24 mouse cellular contexts compared by ENCODE assay signal in the genomic region with DNA sequence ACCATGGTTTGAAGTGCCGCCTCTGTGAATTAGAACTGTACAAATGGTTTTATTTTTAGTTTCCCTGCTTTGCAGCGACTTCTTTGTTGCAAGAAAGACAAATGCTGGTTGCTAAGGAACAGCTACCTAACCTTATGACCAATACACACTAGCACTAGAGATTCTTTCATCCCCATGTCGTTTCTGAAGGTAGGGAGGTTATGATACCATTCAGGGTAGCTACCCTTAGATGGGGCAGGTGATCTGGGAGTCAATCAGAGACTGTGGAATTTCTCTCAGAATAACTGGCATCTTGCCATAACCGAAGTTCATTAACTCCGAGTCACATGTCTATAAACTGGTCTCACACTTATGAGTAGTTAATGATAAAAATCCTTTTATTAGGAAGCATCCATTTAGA. TPM values are rescaled to one million over a fixed set of nuclear protein-coding genes. Genes with fewer than 3 reads are reported as not detected.
A peak's percentile ranks its signal among the peaks of the same experiment; 100 is the strongest.
DNase-seq lines count a peak whose midpoint lies in the region; ATAC-seq and TF ChIP-seq lines count a peak whose summit lies in the region.
"Had no signal": no experiment of that assay in that cellular context is flagged by ENCODE, and none has a peak within 500 bp of the region (broad histone marks: within the 10 kb centered on the region; RNA-seq: fewer than 3 reads in every experiment).

No protein-coding gene starts in this region.

- peak; percentile 25 for DNase-seq in CD4-positive helper T cell, adult 2 months (ENCODE audit: low read depth, low spot score)
- DNase-seq in induced T-regulatory cell, adult 2 months (ENCODE audit: low read depth), result peak; percentile 47
- DNase-seq in c-Kit-positive CD71-positive TER-119-positive erythroid progenitor cells, embryonic 14.5 days (ENCODE audit: low spot score), result no peak
- no peak for DNase-seq in stomach, postnatal 0 days (ENCODE audit: low spot score)
- DNase-seq: cerebellum, adult 11 months; cerebellum, postnatal 14 days; embryo, embryonic 11 days; gastrocnemius, adult 2 months; heart, postnatal 10 days; kidney, postnatal 4 days; liver, embryonic 13.5 days; lung, postnatal 4 days; right cerebral cortex, adult 18-20 months had no signal

- WGBS in forebrain, embryonic 16.5 days, result 36% methylated on average over 5 of the region's 5 CpGs
- 46% methylated on average over 5 of the region's 5 CpGs for WGBS in forebrain, embryonic 13.5 days
- 49% methylated on average over 5 of the region's 5 CpGs for WGBS in intestine, postnatal 0 days
- 66% methylated on average over 5 of the region's 5 CpGs for WGBS in intestine, embryonic 15.5 days
- WGBS in stomach, postnatal 0 days, result 52% methylated on average over 5 of the region's 5 CpGs

- no peak overlapping the region for H3K27ac ChIP-seq in forebrain, embryonic 16.5 days (ENCODE audit: low read length)
- H3K27ac ChIP-seq in forebrain, embryonic 13.5 days, result no peak overlapping the region
- H3K27ac ChIP-seq in intestine, postnatal 0 days (ENCODE audit: low read depth, low read length), result no peak overlapping the region
- no peak overlapping the region for H3K27ac ChIP-seq in intestine, embryonic 15.5 days
- H3K27ac ChIP-seq in stomach, postnatal 0 days (replicated peaks), result no peak overlapping the region
- H3K27ac ChIP-seq: embryonic facial prominence, embryonic 15.5 days; forebrain, embryonic 12.5 days; gastrocnemius, adult 2 months; limb, embryonic 12.5 days; liver, embryonic 13.5 days; lung, embryonic 15.5 days; midbrain, embryonic 10.5 days; neural tube, embryonic 13.5 days; stomach, embryonic 15.5 days had no signal

- TF ChIP-seq EP300 in stomach, postnatal 0 days (optimal IDR thresholded peaks at IDR 0.05), result no peak

- no peaks in the 10 kb centered on the region for H3K4me1 ChIP-seq in forebrain, embryonic 16.5 days (replicated peaks; ENCODE audit: control insufficient read depth, insufficient read depth, low read length)
- H3K4me1 ChIP-seq in forebrain, embryonic 13.5 days, result peaks cover 6% of the 10 kb centered on the region; the same call in 1 of the 2 replicates
- no peaks in the 10 kb centered on the region for H3K4me1 ChIP-seq in intestine, postnatal 0 days (replicated peaks; ENCODE audit: control insufficient read depth, insufficient read depth, low read length)
- H3K4me1 ChIP-seq in intestine, embryonic 15.5 days (replicated peaks), result no peaks in the 10 kb centered on the region
- no peaks in the 10 kb centered on the region for H3K4me1 ChIP-seq in stomach, postnatal 0 days (replicated peaks; ENCODE audit: control insufficient read depth, insufficient read depth)
- H3K4me1 ChIP-seq: embryonic facial prominence, embryonic 15.5 days; liver, embryonic 13.5 days; lung, embryonic 15.5 days; midbrain, embryonic 10.5 days; neural tube, embryonic 13.5 days; stomach, embryonic 15.5 days had no signal

- no peak overlapping the region for H3K4me3 ChIP-seq in forebrain, embryonic 16.5 days (replicated peaks; ENCODE audit: low read length)
- H3K4me3 ChIP-seq in forebrain, embryonic 13.5 days, result no peak overlapping the region
- 0 out of 2 replicates have a peak overlapping the region, but pooled peaks have one; percentile 55 for H3K4me3 ChIP-seq in intestine, postnatal 0 days (ENCODE audit: low read depth, low read length)
- no peak overlapping the region for H3K4me3 ChIP-seq in intestine, embryonic 15.5 days (replicated peaks)
- H3K4me3 ChIP-seq in stomach, postnatal 0 days (ENCODE audit: low read depth, low read length), result no peak overlapping the region
- H3K4me3 ChIP-seq: embryonic facial prominence, embryonic 15.5 days; forebrain, embryonic 12.5 days; gastrocnemius, adult 2 months; limb, embryonic 12.5 days; liver, embryonic 13.5 days; lung, embryonic 15.5 days; midbrain, embryonic 10.5 days; neural tube, embryonic 13.5 days; stomach, embryonic 15.5 days had no signal

- no peaks in the 10 kb centered on the region for H3K9me3 ChIP-seq in forebrain, embryonic 16.5 days (ENCODE audit: control insufficient read depth, low read length)
- H3K9me3 ChIP-seq in forebrain, embryonic 13.5 days (replicated peaks), result no peaks in the 10 kb centered on the region
- no peaks in the 10 kb centered on the region for H3K9me3 ChIP-seq in intestine, postnatal 0 days (ENCODE audit: control insufficient read depth)
- H3K9me3 ChIP-seq in intestine, embryonic 15.5 days, result no peaks in the 10 kb centered on the region
- no peaks in the 10 kb centered on the region for H3K9me3 ChIP-seq in stomach, postnatal 0 days (ENCODE audit: control insufficient read depth, low read length)
- H3K9me3 ChIP-seq: embryonic facial prominence, embryonic 15.5 days; limb, embryonic 12.5 days; liver, embryonic 13.5 days; lung, embryonic 15.5 days; midbrain, embryonic 10.5 days; neural tube, embryonic 13.5 days; stomach, embryonic 15.5 days had no signal

- H3K4me2 ChIP-seq in forebrain, embryonic 16.5 days (ENCODE audit: low read length), result no peak overlapping the region
- H3K4me2 ChIP-seq in forebrain, embryonic 13.5 days, result no peak overlapping the region
- peak overlapping the region; percentile 66 for H3K4me2 ChIP-seq in intestine, postnatal 0 days (replicated peaks; ENCODE audit: low read depth)
- no peak overlapping the region for H3K4me2 ChIP-seq in intestine, embryonic 15.5 days (replicated peaks)
- H3K4me2 ChIP-seq in stomach, postnatal 0 days (replicated peaks; ENCODE audit: low read depth), result no peak overlapping the region
- H3K4me2 ChIP-seq: embryonic facial prominence, embryonic 15.5 days; forebrain, embryonic 12.5 days; limb, embryonic 12.5 days; liver, embryonic 13.5 days; lung, embryonic 15.5 days; neural tube, embryonic 13.5 days; stomach, embryonic 15.5 days had no signal

- no peaks in the 10 kb centered on the region for H3K36me3 ChIP-seq in forebrain, embryonic 16.5 days (ENCODE audit: control insufficient read depth, insufficient read depth)
- H3K36me3 ChIP-seq in forebrain, embryonic 13.5 days (ENCODE audit: poor library complexity, severe bottlenecking), result no peaks in the 10 kb centered on the region
- no peaks in the 10 kb centered on the region for H3K36me3 ChIP-seq in intestine, postnatal 0 days (ENCODE audit: control insufficient read depth, insufficient read depth)
- no peaks in the 10 kb centered on the region for H3K36me3 ChIP-seq in intestine, embryonic 15.5 days
- H3K36me3 ChIP-seq in stomach, postnatal 0 days (ENCODE audit: control insufficient read depth, insufficient read depth, low read length), result no peaks in the 10 kb centered on the region
- H3K36me3 ChIP-seq: embryonic facial prominence, embryonic 15.5 days; forebrain, embryonic 12.5 days; limb, embryonic 12.5 days; liver, embryonic 13.5 days; lung, embryonic 15.5 days; midbrain, embryonic 10.5 days; neural tube, embryonic 13.5 days; stomach, embryonic 15.5 days had no signal

- H3K27me3 ChIP-seq in forebrain, embryonic 16.5 days (replicated peaks; ENCODE audit: control insufficient read depth, insufficient read depth, low read length), result no peaks in the 10 kb centered on the region
- H3K27me3 ChIP-seq in forebrain, embryonic 13.5 days, result no peaks in the 10 kb centered on the region
- no peaks in the 10 kb centered on the region for H3K27me3 ChIP-seq in intestine, postnatal 0 days (replicated peaks; ENCODE audit: control insufficient read depth, insufficient read depth, low read length)
- H3K27me3 ChIP-seq in intestine, embryonic 15.5 days (replicated peaks), result no peaks in the 10 kb centered on the region
- no peaks in the 10 kb centered on the region for H3K27me3 ChIP-seq in stomach, postnatal 0 days (ENCODE audit: control insufficient read depth, insufficient read depth, low read length)
- H3K27me3 ChIP-seq: embryonic facial prominence, embryonic 15.5 days; forebrain, embryonic 12.5 days; limb, embryonic 12.5 days; liver, embryonic 13.5 days; lung, embryonic 15.5 days; neural tube, embryonic 13.5 days; stomach, embryonic 15.5 days had no signal

- peak; percentile 36; the same call in 1 of the 2 replicates for ATAC-seq in forebrain, embryonic 16.5 days
- ATAC-seq in forebrain, embryonic 13.5 days, result no peak
- no peak for ATAC-seq in intestine, postnatal 0 days
- ATAC-seq in intestine, embryonic 15.5 days, result no peak
- ATAC-seq in stomach, postnatal 0 days (ENCODE audit: low FRiP score, low TSS enrichment), result no peak

- H3K9ac ChIP-seq in forebrain, embryonic 16.5 days (replicated peaks; ENCODE audit: low read depth, low read length), result no peak overlapping the region
- H3K9ac ChIP-seq in forebrain, embryonic 13.5 days, result no peak overlapping the region
- no peak overlapping the region for H3K9ac ChIP-seq in intestine, postnatal 0 days (ENCODE audit: low read depth, low read length)
- H3K9ac ChIP-seq in intestine, embryonic 15.5 days, result no peak overlapping the region
- no peak overlapping the region for H3K9ac ChIP-seq in stomach, postnatal 0 days (ENCODE audit: low read length)
- H3K9ac ChIP-seq: embryonic facial prominence, embryonic 15.5 days; forebrain, embryonic 12.5 days; limb, embryonic 12.5 days; liver, embryonic 13.5 days; lung, embryonic 15.5 days; neural tube, embryonic 13.5 days; stomach, embryonic 15.5 days had no signal

- TF ChIP-seq CTCF in intestine, postnatal 0 days (IDR thresholded peaks at IDR 0.05; ENCODE audit: low read depth), result no peak
- no peak for TF ChIP-seq CTCF in stomach, postnatal 0 days (IDR thresholded peaks at IDR 0.05; ENCODE audit: low read depth)

RNA-seq across cellular contexts. Expression of a gene that starts 1.4 kb away (rescaled TPM):
- polyA plus RNA-seq in forebrain, embryonic 16.5 days (2015; fragmentation: Nextera tagmentation; extraction: Ambion mirVana), result 0.30 and 0.33 TPM in 2 replicates
- polyA plus RNA-seq in forebrain, embryonic 13.5 days (2015; fragmentation: Nextera tagmentation; extraction: Ambion mirVana), result 0.17 and 0.24 TPM in 2 replicates
- 21.2 and 26.5 TPM in 2 replicates for polyA plus RNA-seq in intestine, postnatal 0 days (2015; fragmentation: Nextera tagmentation; extraction: Ambion mirVana)
- polyA plus RNA-seq in intestine, embryonic 15.5 days (2015; fragmentation: Nextera tagmentation; extraction: Ambion mirVana), result 6.4 and 6.7 TPM in 2 replicates
- polyA plus RNA-seq in stomach, postnatal 0 days (2015; fragmentation: Nextera tagmentation; extraction: Ambion mirVana), result 2.7 and 3.1 TPM in 2 replicates
- polyA plus RNA-seq: midbrain, embryonic 10.5 days had no signal

RNA-seq across cellular contexts. Expression of a gene that starts 30.5 kb away (rescaled TPM):
- polyA plus RNA-seq in forebrain, embryonic 16.5 days (2015; fragmentation: Nextera tagmentation; extraction: Ambion mirVana), result 56.2 and 64.9 TPM in 2 replicates
- polyA plus RNA-seq in forebrain, embryonic 13.5 days (2015; fragmentation: Nextera tagmentation; extraction: Ambion mirVana), result 82.7 and 89.9 TPM in 2 replicates
- 74.1 and 86.3 TPM in 2 replicates for polyA plus RNA-seq in intestine, postnatal 0 days (2015; fragmentation: Nextera tagmentation; extraction: Ambion mirVana)
- 109 and 113 TPM in 2 replicates for polyA plus RNA-seq in intestine, embryonic 15.5 days (2015; fragmentation: Nextera tagmentation; extraction: Ambion mirVana)
- polyA plus RNA-seq in stomach, postnatal 0 days (2015; fragmentation: Nextera tagmentation; extraction: Ambion mirVana), result 85.7 and 97.4 TPM in 2 replicates

Comparison
In these comparisons a context has a peak if more than half of its experiments do, and no peak if none do; other contexts are left out.
1. DNase-seq: peak in CD4-positive helper T cell, adult 2 months (single experiment) and induced T-regulatory cell, adult 2 months (single experiment); none in c-Kit-positive CD71-positive TER-119-positive erythroid progenitor cells, embryonic 14.5 days (single experiment) and stomach, postnatal 0 days (single experiment).